Mouse (Mus musculus) lung, adult 2 months (tissue): ENCODE data around the gene Arhgef12.

Experiments used
- CTCF ChIP-seq: fragments of 200-500 bp; IDR thresholded peaks from 2 replicates; pipeline ENCODE4 v1.5.1; 2011; ENCODE audit warnings: mild to moderate bottlenecking, low read length, control low read depth; ENCODE audit not compliant: insufficient read depth
- POLR2A ChIP-seq: fragments of 200-500 bp; IDR thresholded peaks from 2 replicates; pipeline ENCODE4 v1.6.1; 2011; ENCODE audit warnings: low read depth, mild to moderate bottlenecking, control low read depth, low read length, borderline replicate concordance; ENCODE audit errors: extremely low read depth

DNA sequence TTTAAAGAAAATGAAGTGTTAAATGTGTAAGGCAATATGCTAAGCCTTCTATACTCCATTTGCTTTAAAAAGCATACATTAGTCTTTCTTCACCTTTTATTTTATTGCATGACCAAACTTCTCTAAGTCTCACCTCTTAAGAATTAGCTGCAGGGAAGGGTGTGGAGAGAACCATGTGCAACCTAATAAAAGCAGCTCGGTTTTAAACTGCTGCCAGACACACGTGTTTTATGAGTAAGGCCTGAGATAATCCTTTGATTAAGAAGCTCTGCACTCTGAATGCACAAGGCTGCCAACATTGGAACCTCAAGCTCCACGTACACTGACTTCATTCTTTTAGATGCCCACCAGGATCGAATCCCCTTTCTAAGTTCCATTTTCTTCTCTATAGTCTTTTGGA, 71.8 kb downstream of the Arhgef12 start:
- TF ChIP-seq POLR2A (no peak), CTCF (no peak)
